Mouse (Mus musculus) regulatory T cell (primary cell): Measurements from ENCODE around the gene Vgll4.

ENCODE experiments used
- in situ Hi-C: fragments of 300-600 bp; cut with MboI, MseI; formaldehyde crosslinking; loops from one replicate; pipeline ENCODE4 v1.15.1; 2025; ENCODE audit warnings: high pct_unique_total_duplicates

The Vgll4 gene

DNA sequence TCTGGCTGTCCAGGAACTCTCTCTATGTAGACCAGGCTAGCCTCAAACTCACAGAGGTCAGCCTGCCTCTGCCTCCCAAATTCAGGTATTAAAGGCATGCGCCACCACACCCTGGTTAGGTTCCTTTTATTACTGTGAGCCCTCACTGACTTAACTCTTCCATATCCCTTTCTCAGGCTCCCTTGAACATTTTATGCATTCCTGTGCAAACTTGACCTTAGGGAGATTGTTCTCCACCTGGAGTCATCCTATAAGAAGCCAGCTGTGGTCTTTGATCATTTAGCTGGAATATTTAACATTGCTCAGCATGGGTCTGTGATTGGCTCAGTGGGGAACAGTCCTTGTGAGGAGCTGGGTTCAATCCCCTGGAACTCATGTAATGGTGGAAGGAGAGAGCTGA lies 4.5 kb upstream of the Vgll4 start:
- in situ Hi-C loops, result no loop called here

DNA sequence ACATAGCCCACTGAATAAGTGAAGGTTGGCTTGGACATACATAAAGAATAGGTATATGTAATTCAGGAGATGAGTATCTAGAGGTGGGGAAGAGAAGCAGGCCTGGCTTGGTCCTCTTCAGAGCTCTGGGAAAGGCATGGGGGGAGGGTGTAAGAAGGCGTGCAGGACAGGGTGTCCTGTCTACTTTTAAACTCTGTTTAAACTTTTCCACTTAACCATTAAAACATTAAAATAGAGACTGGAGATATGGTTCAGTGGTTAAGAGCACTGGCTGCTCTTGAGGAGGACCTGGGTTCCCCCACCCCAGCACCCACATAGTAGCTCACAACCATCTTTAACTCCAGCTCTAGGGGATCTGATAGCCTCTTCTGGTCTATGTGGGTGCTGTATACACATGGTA lies 3.2 kb upstream of the Vgll4 start:
- in situ Hi-C loops, result no loop called here

- in situ Hi-C loops, result no loop called here
Measured at GRCm38 (mm10) chr6:114970895-114971294, 1.1 kb upstream of the Vgll4 start.

- in situ Hi-C loops, result no loop called here
Measured at GRCm38 (mm10) chr6:114970386-114970785, 592 bp upstream of the Vgll4 start.

DNA sequence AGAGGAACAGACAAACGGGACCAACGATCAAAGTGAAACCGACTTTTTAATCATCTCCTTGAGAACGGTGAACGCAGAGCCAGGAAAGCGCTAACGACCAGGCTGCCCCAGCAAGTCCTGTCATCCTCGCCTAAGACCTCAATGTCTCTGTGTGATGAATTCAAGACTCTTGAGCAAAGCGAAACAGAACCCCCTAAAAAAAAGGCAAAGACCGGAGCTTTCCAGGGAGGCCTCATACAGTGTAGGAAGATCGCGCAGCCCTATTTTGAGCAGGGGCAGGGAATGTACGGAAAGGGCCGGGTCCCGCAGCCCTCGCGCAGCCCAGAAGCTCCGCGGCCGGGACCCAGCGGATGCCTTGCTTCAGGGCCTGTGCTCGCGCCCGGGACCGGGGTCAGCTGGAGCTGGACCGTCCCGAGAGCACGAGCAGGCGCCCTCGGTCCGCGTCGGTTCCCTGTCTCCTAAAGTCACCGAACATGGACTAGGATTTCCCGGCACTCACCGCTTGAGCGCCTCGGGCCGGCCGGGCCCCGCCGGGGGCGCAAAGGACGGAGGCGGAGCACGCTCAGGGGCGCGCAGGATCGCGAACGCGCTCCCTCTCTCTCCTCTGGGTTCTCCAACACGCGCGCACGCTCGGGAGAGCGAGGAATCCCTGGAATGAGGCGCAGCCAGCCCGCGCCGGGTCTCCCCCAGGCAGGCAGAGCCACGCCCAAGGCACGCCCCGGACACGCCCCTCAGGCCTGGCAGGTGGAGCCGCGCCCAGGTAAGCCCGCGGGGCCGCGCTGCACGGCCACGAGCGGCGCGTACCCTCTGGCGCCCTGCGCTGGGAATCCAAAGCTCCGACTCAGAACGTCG lies 1.2 kb downstream of the Vgll4 start:
- in situ Hi-C loops, result no loop called here

DNA sequence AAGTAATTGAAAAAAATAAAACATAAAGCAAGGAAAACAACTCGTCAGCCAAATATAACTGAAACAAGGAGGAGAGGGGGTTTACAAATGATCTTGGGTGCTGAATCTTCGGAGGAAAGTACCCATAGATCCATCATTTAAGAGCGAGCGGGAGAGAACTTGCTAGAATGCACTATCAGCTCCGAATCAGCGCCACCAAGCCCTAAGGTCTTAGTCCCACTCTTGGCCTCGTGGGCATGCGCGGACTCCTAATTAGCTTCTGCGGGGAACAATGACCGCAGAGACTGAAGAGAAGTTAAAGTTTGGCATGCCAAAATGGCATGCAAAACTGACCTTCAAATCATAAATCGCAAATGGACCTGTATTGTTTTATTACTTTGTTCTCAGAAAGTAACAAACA lies 2.2 kb downstream of the Vgll4 start:
- in situ Hi-C loops, result no loop called here

DNA sequence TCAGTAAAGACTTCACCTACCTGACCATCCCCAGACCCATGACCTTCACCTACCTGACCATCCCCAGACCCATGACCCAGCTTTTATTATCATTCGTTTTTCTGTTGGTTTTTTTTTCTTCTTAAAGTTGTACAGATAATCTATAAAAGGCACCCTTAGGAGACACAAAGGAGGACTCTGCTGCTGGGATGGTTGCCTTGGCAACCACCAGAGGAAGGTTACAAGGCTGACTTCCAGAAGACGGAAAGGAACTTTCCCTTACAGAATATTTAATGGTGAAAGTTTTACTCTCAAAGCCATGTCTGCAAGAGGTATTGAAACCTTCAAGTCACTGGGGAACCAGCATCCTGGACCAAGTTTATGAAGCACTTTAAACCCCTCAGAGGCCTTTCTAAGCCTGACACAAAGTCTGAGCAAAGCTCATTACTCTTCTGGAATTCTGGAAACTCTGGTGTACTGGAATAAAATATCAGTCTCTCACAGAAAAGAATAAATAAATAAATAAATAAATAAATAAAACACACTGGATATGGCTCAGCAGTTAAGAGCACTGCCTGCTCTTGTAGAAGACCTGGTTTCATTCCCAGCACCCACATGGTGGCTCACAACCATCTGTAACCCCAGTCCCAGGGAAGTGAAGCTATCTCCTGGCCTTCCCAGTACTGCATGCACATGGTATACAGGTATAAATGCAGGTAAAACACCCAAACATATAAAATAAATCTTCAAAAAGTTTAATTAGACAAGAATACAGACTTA lies 3.2 kb downstream of the Vgll4 start:
- in situ Hi-C loops, result no loop called here

DNA sequence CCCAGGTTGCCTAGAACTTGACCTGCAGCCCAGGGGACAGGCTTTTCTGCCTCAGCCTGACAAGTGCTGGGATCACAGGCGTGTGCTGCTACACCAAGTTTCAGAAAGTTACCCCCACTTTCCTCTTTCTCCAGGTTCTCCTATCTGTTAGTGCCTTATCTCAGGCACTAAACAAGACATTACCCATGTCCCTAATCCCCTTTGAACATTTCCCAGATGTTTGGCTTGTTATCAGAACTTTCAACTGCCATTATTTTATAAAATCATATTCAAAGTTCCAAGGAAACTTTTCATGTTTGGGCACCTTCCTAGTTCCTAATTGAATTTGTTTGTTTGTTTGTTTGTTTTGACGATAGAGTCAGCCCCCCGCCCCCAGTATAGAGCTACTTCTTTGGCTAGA lies 4.0 kb downstream of the Vgll4 start:
- in situ Hi-C loops, result no loop called here

GRCm38 (mm10) chr6:114965396-114965795 lies 4.4 kb downstream of the Vgll4 start:
- in situ Hi-C loops, result no loop called here

- in situ Hi-C loops, result no loop called here
Measured at GRCm38 (mm10) chr6:114964235-114964634, 5.6 kb downstream of the Vgll4 start.

- in situ Hi-C loops, result no loop called here
Measured at GRCm38 (mm10) chr6:114963636-114964035, 6.2 kb downstream of the Vgll4 start.

GRCm38 (mm10) chr6:114961276-114962068 lies 8.3 kb downstream of the Vgll4 start:
- in situ Hi-C loops, result no loop called here

DNA sequence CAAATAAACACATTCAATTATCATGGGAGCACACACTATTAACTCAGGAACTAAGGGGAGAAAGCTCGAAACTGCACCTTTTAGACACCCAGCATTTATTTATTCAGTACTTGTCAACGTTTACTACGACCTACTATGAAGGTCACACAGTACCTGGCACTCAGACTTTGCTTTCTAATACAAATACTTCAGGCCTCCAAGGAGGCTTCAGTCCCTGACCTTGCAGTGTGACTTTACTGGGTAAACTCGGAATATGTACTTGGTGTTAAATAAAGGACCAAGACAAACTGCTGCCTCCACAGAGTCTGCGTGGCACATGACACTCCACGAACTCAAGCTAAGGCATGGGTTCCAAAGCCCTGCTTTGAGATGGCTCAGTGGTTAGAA lies 10.8 kb downstream of the Vgll4 start:
- in situ Hi-C loops, result no loop called here

GRCm38 (mm10) chr6:114958249-114959011 lies 11.4 kb downstream of the Vgll4 start:
- in situ Hi-C loops, result no loop called here

- in situ Hi-C loops, result no loop called here
Measured at GRCm38 (mm10) chr6:114957756-114958155, 12.0 kb downstream of the Vgll4 start.

DNA sequence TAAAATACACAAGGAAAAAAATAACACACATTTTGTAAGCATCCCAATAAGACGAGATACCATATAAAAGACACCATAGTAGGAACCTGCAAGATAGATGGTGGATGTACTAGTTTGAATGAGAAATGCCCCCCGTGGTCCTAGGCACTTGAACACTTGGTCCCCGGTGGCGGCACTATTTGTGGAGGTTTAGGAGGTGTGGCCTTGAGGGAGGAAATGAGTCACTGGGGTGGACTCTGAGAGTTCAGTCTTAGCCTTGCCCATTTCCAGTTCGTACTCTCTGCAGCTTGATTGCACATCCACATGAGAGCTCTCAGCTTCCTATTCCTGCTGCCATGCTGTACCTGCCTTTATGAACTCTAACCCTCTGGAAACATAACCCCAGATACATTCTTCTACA lies 15.3 kb downstream of the Vgll4 start:
- in situ Hi-C loops, result no loop called here

- in situ Hi-C loops, result no loop called here
Measured at GRCm38 (mm10) chr6:114953601-114954000, 16.2 kb downstream of the Vgll4 start.

DNA sequence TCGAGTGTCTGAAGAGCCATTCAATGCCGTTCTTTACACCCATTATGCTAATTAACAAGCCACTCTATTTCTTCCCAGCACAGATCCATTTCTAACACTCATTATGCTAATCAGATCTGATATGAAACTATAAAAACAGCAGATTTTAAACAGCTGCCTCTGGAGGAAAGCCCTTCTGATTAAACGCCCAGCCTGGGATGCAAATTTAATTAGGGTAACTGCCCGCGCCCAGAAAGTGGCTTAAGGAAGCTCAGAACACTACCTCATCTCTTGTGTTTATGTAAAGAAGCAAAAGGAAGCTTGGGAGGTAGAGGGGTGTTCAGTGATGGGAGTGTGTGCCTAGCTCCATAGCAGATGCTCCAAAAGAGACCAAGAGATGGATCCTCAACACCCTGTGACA lies 17.4 kb downstream of the Vgll4 start:
- in situ Hi-C loops, result no loop called here

- in situ Hi-C loops, result no loop called here
Measured at GRCm38 (mm10) chr6:114944456-114945438, 25.0 kb downstream of the Vgll4 start.

GRCm38 (mm10) chr6:114941201-114941849 lies 28.5 kb downstream of the Vgll4 start:
- in situ Hi-C loops, result no loop called here
